Mouse (Mus musculus) small intestine, adult 2 months (tissue): ENCODE measurements around the gene Hemgn.

Experiments
- CTCF ChIP-seq: fragments of 200-500 bp; IDR thresholded peaks from 2 replicates; pipeline ENCODE4 v1.5.1; 2012; ENCODE audit warnings: low read depth, mild to moderate bottlenecking, control low read depth, inconsistent platforms, low read length, moderate library complexity, mixed read lengths; ENCODE audit not compliant: insufficient replicate concordance, insufficient read length; ENCODE audit errors: extremely low read depth
- POLR2A ChIP-seq: fragments of 200-500 bp; IDR thresholded peaks from 2 replicates; pipeline ENCODE4 v1.6.1; 2012; ENCODE audit warnings: low read depth, mild to moderate bottlenecking, control low read depth, inconsistent platforms, low read length, moderate library complexity

- no peak for TF ChIP-seq CTCF
- TF ChIP-seq POLR2A = no peak
Measured at GRCm38 (mm10) chr4:46346221-46346620, 67.1 kb downstream of the Hemgn start.
